Mouse (Mus musculus): ENCODE measurements around the gene Ctsh.
"Not testable (repeated sequence)": the region's sequence is repeated elsewhere in the genome, so short reads cannot be mapped to it uniquely, and the experiment has no call there.

The Ctsh gene

GRCm38 (mm10) chr9:90059828-90060573 lies 6.0 kb downstream of the Ctsh start:
- no peak for DNase-seq (ENCODE audit: low spot score)

- no peak for DNase-seq (ENCODE audit: low spot score)
Measured at GRCm38 (mm10) chr9:90060574-90060875, 6.6 kb downstream of the Ctsh start.

- DNase-seq (ENCODE audit: low spot score), result not testable (repeated sequence)
Measured at GRCm38 (mm10) chr9:90060932-90061331, 7.0 kb downstream of the Ctsh start.

- DNase-seq (ENCODE audit: low spot score), result no peak
Measured at GRCm38 (mm10) chr9:90067341-90067740, 13.4 kb downstream of the Ctsh start.

GRCm38 (mm10) chr9:90068786-90069185 lies 14.8 kb downstream of the Ctsh start:
- no peak for DNase-seq (ENCODE audit: low spot score)

GRCm38 (mm10) chr9:90069485-90069884 lies 15.5 kb downstream of the Ctsh start:
- no peak for DNase-seq (ENCODE audit: low spot score)

GRCm38 (mm10) chr9:90070174-90070573 lies 16.2 kb downstream of the Ctsh start:
- no peak for DNase-seq (ENCODE audit: low spot score)

- DNase-seq (ENCODE audit: low spot score), result no peak
Measured at GRCm38 (mm10) chr9:90075336-90075735, 21.4 kb downstream of the Ctsh start.

- DNase-seq (ENCODE audit: low spot score), result no peak
Measured at GRCm38 (mm10) chr9:90076131-90076530, 22.2 kb downstream of the Ctsh start.

- peak; percentile 69 for DNase-seq (ENCODE audit: low spot score)
Measured at GRCm38 (mm10) chr9:90076849-90077461, 23.0 kb downstream of the Ctsh start.

- DNase-seq (ENCODE audit: low spot score), result not testable (repeated sequence)
Measured at GRCm38 (mm10) chr9:90081961-90082360, 28.0 kb downstream of the Ctsh start.

GRCm38 (mm10) chr9:90082992-90083391 lies 29.0 kb downstream of the Ctsh start:
- no peak for DNase-seq (ENCODE audit: low spot score)

- no peak for DNase-seq (ENCODE audit: low spot score)
Measured at GRCm38 (mm10) chr9:90084152-90084551, 30.2 kb downstream of the Ctsh start.

GRCm38 (mm10) chr9:90084766-90085468 lies 31.0 kb downstream of the Ctsh start:
- no peak for DNase-seq (ENCODE audit: low spot score)

- DNase-seq (ENCODE audit: low spot score), result no peak
Measured at GRCm38 (mm10) chr9:90087906-90088485, 34.0 kb downstream of the Ctsh start.

GRCm38 (mm10) chr9:90089339-90090104 lies 35.6 kb downstream of the Ctsh start:
- no peak for DNase-seq (ENCODE audit: low spot score)

- no peak for DNase-seq (ENCODE audit: low spot score)
Measured at GRCm38 (mm10) chr9:90098934-90099333, 45.0 kb downstream of the Ctsh start.

- no peak for DNase-seq (ENCODE audit: low spot score)
Measured at GRCm38 (mm10) chr9:90100760-90101159, 46.8 kb downstream of the Ctsh start.

- DNase-seq (ENCODE audit: low spot score), result no peak
Measured at GRCm38 (mm10) chr9:90105462-90105861, 51.5 kb downstream of the Ctsh start.

- no peak for DNase-seq (ENCODE audit: low spot score)
Measured at GRCm38 (mm10) chr9:90106915-90107314, 53.0 kb downstream of the Ctsh start.

GRCm38 (mm10) chr9:90108272-90108671 lies 54.3 kb downstream of the Ctsh start:
- no peak for DNase-seq (ENCODE audit: low spot score)

- DNase-seq (ENCODE audit: low spot score), result no peak
Measured at GRCm38 (mm10) chr9:90109386-90109785, 55.4 kb downstream of the Ctsh start.
